Mouse (Mus musculus) left cerebral cortex, postnatal 4 days (tissue): ENCODE results near the gene Plekhg1. TPM values are rescaled to one million over a fixed set of nuclear protein-coding genes. Genes with fewer than 3 reads are reported as not detected.

Experiments
- DNase-seq: peaks from one replicate; pipeline ENCODE4 v3.0.0-alpha.2; 2022
- intact Hi-C: fragments of 180-260 bp; cut with DNase I; formaldehyde crosslinking; loops from one replicate; pipeline ENCODE4 v1.15.1; 2025
- total RNA-seq, 2 experiments: library from RNA; stranded (reverse); gene quantifications; 2 replicates each; pipeline ENCODE4 v1.2.3; 2021

Plekhg1 gene
- total RNA-seq, 2 experiments from 2014 or later: 13.2 to 16.0 TPM

- intact Hi-C loops: no loop called here
- no peak for DNase-seq
Measured at GRCm38 (mm10) chr10:3867298-3867697, 127.1 kb downstream of the Plekhg1 start.

GRCm38 (mm10) chr10:3870828-3871227 lies 130.7 kb downstream of the Plekhg1 start:
- DNase-seq: no peak
- intact Hi-C loops: no loop called here

- intact Hi-C loops: no loop called here
- no peak for DNase-seq
Measured at GRCm38 (mm10) chr10:3873467-3873866, 133.3 kb downstream of the Plekhg1 start.

- intact Hi-C loops: no loop called here
- no peak for DNase-seq
Measured at GRCm38 (mm10) chr10:3877852-3878535, 137.8 kb downstream of the Plekhg1 start.

- intact Hi-C loops: no loop called here
- DNase-seq: no peak
Measured at GRCm38 (mm10) chr10:3881179-3881578, 141.0 kb downstream of the Plekhg1 start.

- no peak for DNase-seq
- intact Hi-C loops: no loop called here
Measured at GRCm38 (mm10) chr10:3888510-3888909, 148.3 kb downstream of the Plekhg1 start.

- DNase-seq: no peak
Measured at GRCm38 (mm10) chr10:3891381-3892263, 151.5 kb downstream of the Plekhg1 start.

GRCm38 (mm10) chr10:3892368-3892767 lies 152.2 kb downstream of the Plekhg1 start:
- DNase-seq: no peak
- intact Hi-C loops: no loop called here

More at GRCm38 (mm10) chr10:3891381-3892263, 151.5 kb downstream of the Plekhg1 start:
- intact Hi-C loops: no loop called here

GRCm38 (mm10) chr10:3898068-3898467 lies 157.9 kb downstream of the Plekhg1 start:
- intact Hi-C loops: no loop called here
- DNase-seq: no peak

- DNase-seq: no peak
- intact Hi-C loops: no loop called here
Measured at GRCm38 (mm10) chr10:3900416-3900956, 160.3 kb downstream of the Plekhg1 start.

- intact Hi-C loops: no loop called here
- no peak for DNase-seq
Measured at GRCm38 (mm10) chr10:3905747-3906146, 165.6 kb downstream of the Plekhg1 start.

GRCm38 (mm10) chr10:3914104-3914503 lies 173.9 kb downstream of the Plekhg1 start:
- DNase-seq: no peak
- intact Hi-C loops: no loop called here

GRCm38 (mm10) chr10:3920368-3921152 lies 180.4 kb downstream of the Plekhg1 start:
- intact Hi-C loops: no loop called here
- peak; percentile 22 for DNase-seq

GRCm38 (mm10) chr10:3928008-3928545 lies 187.9 kb downstream of the Plekhg1 start:
- intact Hi-C loops: no loop called here
- no peak for DNase-seq

- intact Hi-C loops: no loop called here
- DNase-seq: no peak
Measured at GRCm38 (mm10) chr10:3931831-3932230, 191.7 kb downstream of the Plekhg1 start.

GRCm38 (mm10) chr10:3933311-3933940 lies 193.3 kb downstream of the Plekhg1 start:
- intact Hi-C loops: no loop called here
- DNase-seq: no peak

GRCm38 (mm10) chr10:3936864-3937263 lies 196.7 kb downstream of the Plekhg1 start:
- no peak for DNase-seq
- intact Hi-C loops: no loop called here

- DNase-seq: no peak
- intact Hi-C loops: loop anchor here (10.0 kb wide), 2 partner anchors 195 to 605 kb away; partner anchors contain the start of gene Plekhg1
Measured at GRCm38 (mm10) chr10:3939895-3940595, 199.9 kb downstream of the Plekhg1 start.

GRCm38 (mm10) chr10:3940596-3940975 lies 200.4 kb downstream of the Plekhg1 start:
- intact Hi-C loops: loop anchor here (10.0 kb wide), 2 partner anchors 196 to 606 kb away; partner anchors contain the start of gene Plekhg1
- no peak for DNase-seq
